ENCODE assay signal across 26 mouse cellular contexts in genomic region chr1:80025863-80026616, GRCm38 (mm10).
DNase-seq lines count a peak whose midpoint lies in the region; ATAC-seq and TF ChIP-seq lines count a peak whose summit lies in the region.
"Had no signal": no experiment of that assay in that cellular context is flagged by ENCODE, and none has a peak within 500 bp of the region (broad histone marks: within the 10 kb centered on the region; RNA-seq: fewer than 3 reads in every experiment).

No protein-coding gene starts in this region.

- H3K27ac ChIP-seq in thymus, adult 2 months (ENCODE audit: control insufficient read depth, insufficient read depth, low read length) = no peak overlapping the region
- H3K27ac ChIP-seq in hindbrain, embryonic 11.5 days (ENCODE audit: low read depth, low read length) = no peak overlapping the region
- H3K27ac ChIP-seq: embryonic facial prominence, embryonic 13.5 days; forebrain, embryonic 10.5 days; gastrocnemius, adult 2 months; heart, embryonic 10.5 days; hindbrain, embryonic 14.5 days; intestine, embryonic 15.5 days had no signal

- H3K79me2 ChIP-seq in C2C12 (ENCODE audit: control insufficient read depth, insufficient read depth) = no peaks in the 10 kb centered on the region

- H3K9ac ChIP-seq in hindbrain, embryonic 11.5 days (ENCODE audit: low read depth, low read length) = no peak overlapping the region
- H3K9ac ChIP-seq: embryonic facial prominence, embryonic 13.5 days; hindbrain, embryonic 14.5 days; intestine, embryonic 15.5 days had no signal

- H3K79me3 ChIP-seq in C2C12 (ENCODE audit: low read depth) = no peaks in the 10 kb centered on the region

- no peaks in the 10 kb centered on the region for H3K36me3 ChIP-seq in C2C12 (ENCODE audit: control insufficient read depth, insufficient read depth)
- no peaks in the 10 kb centered on the region for H3K36me3 ChIP-seq in thymus, adult 2 months (ENCODE audit: control insufficient read depth, insufficient read depth, low read length)
- no peaks in the 10 kb centered on the region for H3K36me3 ChIP-seq in hindbrain, embryonic 11.5 days (ENCODE audit: control insufficient read depth, insufficient read depth, low read length)
- H3K36me3 ChIP-seq: embryonic facial prominence, embryonic 13.5 days; forebrain, embryonic 10.5 days; G1E; heart, embryonic 10.5 days; intestine, embryonic 15.5 days had no signal

- no peaks in the 10 kb centered on the region for H3K9me3 ChIP-seq in hindbrain, embryonic 11.5 days (ENCODE audit: control insufficient read depth, low read length)
- H3K9me3 ChIP-seq: embryonic facial prominence, embryonic 13.5 days; forebrain, embryonic 10.5 days; G1E; heart, embryonic 10.5 days; intestine, embryonic 15.5 days had no signal

- TF ChIP-seq POLR2A in thymus, adult 2 months (IDR thresholded peaks at IDR 0.05; ENCODE audit: control insufficient read depth, extremely low read depth, insufficient read depth, low read length, poor library complexity) = no peak

- no peak for TF ChIP-seq CTCF in C2C12 (IDR thresholded peaks at IDR 0.05; ENCODE audit: control insufficient read depth, insufficient read depth, insufficient read length)
- no peak for TF ChIP-seq CTCF in thymus, adult 2 months (IDR thresholded peaks at IDR 0.05; ENCODE audit: borderline replicate concordance, control insufficient read depth, extremely low read depth, insufficient read depth, low read length, poor library complexity)

- peak; percentile 30 for DNase-seq in 3T3-L1 (ENCODE audit: low read depth, low spot score)
- DNase-seq in fibroblast of lung, adult 2 months (ENCODE audit: low read depth) = peak; percentile 45
- DNase-seq in thymus, adult 2 months = no peak
- DNase-seq in hindbrain, embryonic 11.5 days (ENCODE audit: low spot score) = no peak
- DNase-seq in B cell, adult 2 months = no peak
- DNase-seq: adrenal gland, postnatal 14 days; cerebellum, adult 11 months; cerebellum, adult 8-10 months; cerebellum, postnatal 14 days; gastrocnemius, adult 2 months; gastrocnemius, postnatal 25 days; heart, adult 18-20 months; heart, postnatal 10 days; kidney, adult 2 months had no signal

- no peak overlapping the region for H3K4me3 ChIP-seq in C2C12 (ENCODE audit: insufficient read depth, poor library complexity, severe bottlenecking)
- no peak overlapping the region for H3K4me3 ChIP-seq in thymus, adult 2 months (ENCODE audit: control insufficient read depth, insufficient read depth, low read length)
- H3K4me3 ChIP-seq in hindbrain, embryonic 11.5 days (ENCODE audit: low read depth, low read length) = no peak overlapping the region
- H3K4me3 ChIP-seq: embryonic facial prominence, embryonic 13.5 days; forebrain, embryonic 10.5 days; gastrocnemius, adult 2 months; heart, embryonic 10.5 days; intestine, embryonic 15.5 days had no signal

- H3ac ChIP-seq in C2C12 (ENCODE audit: control insufficient read depth, insufficient read length, low read depth) = no peak overlapping the region

- H3K27me3 ChIP-seq in C2C12 (ENCODE audit: control insufficient read depth, insufficient read depth, insufficient read length) = no peaks in the 10 kb centered on the region
- H3K27me3 ChIP-seq in thymus, adult 2 months (ENCODE audit: control insufficient read depth, insufficient read depth, low read length) = no peaks in the 10 kb centered on the region
- no peaks in the 10 kb centered on the region for H3K27me3 ChIP-seq in hindbrain, embryonic 11.5 days (ENCODE audit: control insufficient read depth, insufficient read depth, low read length)
- H3K27me3 ChIP-seq: embryonic facial prominence, embryonic 13.5 days; intestine, embryonic 15.5 days had no signal

- no peak overlapping the region for H3K4me2 ChIP-seq in hindbrain, embryonic 11.5 days (replicated peaks; ENCODE audit: low read depth, low read length)
- H3K4me2 ChIP-seq: embryonic facial prominence, embryonic 13.5 days; hindbrain, embryonic 14.5 days; intestine, embryonic 15.5 days had no signal

- no peaks in the 10 kb centered on the region for H3K4me1 ChIP-seq in thymus, adult 2 months (replicated peaks; ENCODE audit: control insufficient read depth, insufficient read depth, low read length)
- H3K4me1 ChIP-seq in hindbrain, embryonic 11.5 days (replicated peaks; ENCODE audit: control insufficient read depth, insufficient read depth, low read length) = no peaks in the 10 kb centered on the region
- H3K4me1 ChIP-seq: embryonic facial prominence, embryonic 13.5 days; forebrain, embryonic 10.5 days; intestine, embryonic 15.5 days had no signal

- 96% methylated on average over 4 of the region's 4 CpGs for WGBS in thymus, adult 2 months
- WGBS in hindbrain, embryonic 11.5 days = 95% methylated on average over 4 of the region's 4 CpGs

- ATAC-seq in megakaryocyte progenitor cell, adult 5-6 weeks (replicated peaks; ENCODE audit: poor library complexity) = peak; percentile 75
- ATAC-seq in hindbrain, embryonic 11.5 days (ENCODE audit: low FRiP score) = no peak
- ATAC-seq: activated CD4-positive, CD25-positive, alpha-beta regulatory T cell, adult 4 months; CD4-positive, CD25-positive, alpha-beta regulatory T cell, adult 4 months; forebrain, embryonic 14.5 days; intestine, embryonic 15.5 days; Patski had no signal

TF ChIP-seq in C2C12, 6 proteins besides CTCF, POLR2A, EP300 and RAD21:
- TF ChIP-seq CEBPB (IDR thresholded peaks at IDR 0.05; ENCODE audit: low read depth) (peak; percentile 87), FOSL1 (IDR thresholded peaks at IDR 0.05; ENCODE audit: insufficient read depth, low read length, poor library complexity, severe bottlenecking) (no peak)

Comparison
In these comparisons a context has a peak if more than half of its experiments do, and no peak if none do; other contexts are left out.
1. DNase-seq: peak in 3T3-L1 (single experiment) and fibroblast of lung, adult 2 months (single experiment); none in thymus, adult 2 months (single experiment), hindbrain, embryonic 11.5 days (single experiment) and B cell, adult 2 months (0 of 2).